Mouse (Mus musculus) fibroblast of lung, adult 2 months (primary cell): ENCODE data around the gene Psen2.

ENCODE experiments used
- DNase-seq: peaks from one replicate; pipeline ENCODE4 v3.0.0-alpha.2; 2011; ENCODE audit warnings: low read depth

Gene Psen2

GRCm38 (mm10) chr1:180248593-180249146 is 14.6 kb downstream of the Psen2 start:
- DNase-seq = no peak

GRCm38 (mm10) chr1:180247901-180248300 is 15.3 kb downstream of the Psen2 start:
- no peak for DNase-seq

GRCm38 (mm10) chr1:180245741-180246507 is 17.3 kb downstream of the Psen2 start:
- DNase-seq = no peak

GRCm38 (mm10) chr1:180231729-180232128 is 31.5 kb downstream of the Psen2 start:
- no peak for DNase-seq

- DNase-seq = no peak
Observed at GRCm38 (mm10) chr1:180230580-180230979, 32.7 kb downstream of the Psen2 start.

- no peak for DNase-seq
Observed at GRCm38 (mm10) chr1:180229906-180230305, 33.3 kb downstream of the Psen2 start.

- DNase-seq = no peak
Observed at GRCm38 (mm10) chr1:180228854-180229253, 34.4 kb downstream of the Psen2 start.

- no peak for DNase-seq
Observed at GRCm38 (mm10) chr1:180226766-180227165, 36.5 kb downstream of the Psen2 start.

- no peak for DNase-seq
Observed at GRCm38 (mm10) chr1:180226221-180226713, 37.0 kb downstream of the Psen2 start.

- no peak for DNase-seq
Observed at GRCm38 (mm10) chr1:180225500-180226220, 37.6 kb downstream of the Psen2 start.

GRCm38 (mm10) chr1:180222007-180222406 is 41.2 kb downstream of the Psen2 start:
- DNase-seq = no peak

GRCm38 (mm10) chr1:180220791-180221542 is 42.3 kb downstream of the Psen2 start:
- no peak for DNase-seq

GRCm38 (mm10) chr1:180216541-180217276 is 46.5 kb downstream of the Psen2 start:
- no peak for DNase-seq

- DNase-seq = no peak
Observed at GRCm38 (mm10) chr1:180215044-180215443, 48.2 kb downstream of the Psen2 start.

- DNase-seq = no peak
Observed at GRCm38 (mm10) chr1:180212911-180213310, 50.3 kb downstream of the Psen2 start.

- no peak for DNase-seq
Observed at GRCm38 (mm10) chr1:180210781-180211271, 52.4 kb downstream of the Psen2 start.

- no peak for DNase-seq
Observed at GRCm38 (mm10) chr1:180210031-180210432, 53.2 kb downstream of the Psen2 start.

GRCm38 (mm10) chr1:180208370-180208769 is 54.9 kb downstream of the Psen2 start:
- DNase-seq = no peak

- no peak for DNase-seq
Observed at GRCm38 (mm10) chr1:180200722-180201121, 62.5 kb downstream of the Psen2 start.

- DNase-seq = no peak
Observed at GRCm38 (mm10) chr1:180199715-180200050, 63.6 kb downstream of the Psen2 start.

- no peak for DNase-seq
Observed at GRCm38 (mm10) chr1:180198959-180199714, 64.1 kb downstream of the Psen2 start, which contains the start of gene Coq8a. TSS of gene Coq8a (minus strand) at chr1:180199602.
